Mouse (Mus musculus) limb, embryonic 14.5 days (tissue): ENCODE data around the gene Dynll1. TPM values are rescaled to one million over a fixed set of nuclear protein-coding genes. Genes with fewer than 3 reads are reported as not detected.

Experiments used
- ATAC-seq: fragments of 200-750 bp; cut with Nextera tagmentation; 2 replicates; pipeline ENCODE4 v1.8.0; 2017; ENCODE audit warnings: low read depth, moderate number of reproducible peaks, moderate TSS enrichment; ENCODE audit not compliant: low FRiP score
- DNase-seq: peaks from one replicate; pipeline ENCODE4 v3.0.0-alpha.2; 2015; ENCODE audit warnings: low spot score
- H3K27ac ChIP-seq: fragments of 300-500 bp; sonication (generic); replicated peaks from 2 replicates; pipeline ENCODE4 v1.5.1; 2014; ENCODE audit warnings: low read depth, mild to moderate bottlenecking, low read length, moderate library complexity, mixed read lengths
- H3K27me3 ChIP-seq: fragments of 300-500 bp; sonication (generic); 2 replicates; pipeline ENCODE4 v1.6.1; 2014; ENCODE audit warnings: low read length, mixed read lengths; ENCODE audit not compliant: control insufficient read depth, insufficient read depth
- H3K36me3 ChIP-seq: fragments of 300-500 bp; sonication (generic); 2 replicates; pipeline ENCODE4 v1.6.1; 2014; ENCODE audit warnings: mild to moderate bottlenecking, low read length, moderate library complexity, mixed read lengths; ENCODE audit not compliant: control insufficient read depth, insufficient read depth
- H3K4me1 ChIP-seq: fragments of 300-500 bp; sonication (generic); 2 replicates; pipeline ENCODE4 v1.6.1; 2014; ENCODE audit warnings: antibody characterized with exemption, low read length, mixed read lengths; ENCODE audit not compliant: control insufficient read depth, insufficient read depth
- H3K4me2 ChIP-seq: fragments of 300-500 bp; sonication (generic); replicated peaks from 2 replicates; pipeline ENCODE4 v1.6.1; 2014; ENCODE audit warnings: low read depth, mild to moderate bottlenecking, low read length, moderate library complexity; ENCODE audit not compliant: severe bottlenecking
- H3K4me3 ChIP-seq: fragments of 300-500 bp; sonication (generic); replicated peaks from 2 replicates; pipeline ENCODE4 v1.5.1; 2014; ENCODE audit warnings: low read length
- H3K9ac ChIP-seq: fragments of 300-500 bp; sonication (generic); 2 replicates; pipeline ENCODE4 v1.6.1; 2014; ENCODE audit warnings: mild to moderate bottlenecking, low read depth, low read length, moderate library complexity; ENCODE audit not compliant: severe bottlenecking
- H3K9me3 ChIP-seq: fragments of 300-500 bp; sonication (generic); 2 replicates; pipeline ENCODE4 v1.6.1; 2016; ENCODE audit warnings: low read length; ENCODE audit not compliant: control insufficient read depth
- POLR2A ChIP-seq: fragments of 200-500 bp; IDR thresholded peaks from 2 replicates; pipeline ENCODE4 v1.8.0; 2012; ENCODE audit warnings: inconsistent platforms, mild to moderate bottlenecking, moderate library complexity, borderline replicate concordance; ENCODE audit not compliant: insufficient read depth, insufficient read length; ENCODE audit errors: extremely low read depth
- WGBS: fragments of 180-500 bp; shearing (Covaris S2); extraction: QIAGEN DNeasy Blood & Tissue Kit; methylation state at CpG from one replicate; pipeline ENCODE4 v1.1.7; 2014; 5-methylcytosine and 5-hydroxymethylcytosine counted together
- polyA plus RNA-seq, 2 experiments: library from polyadenylated mRNA; depleted of rRNA in 1 of 2; stranded (reverse) in 1 of 2; unstranded in 1 of 2; fragments of >200 nt; fragmentation: Nextera tagmentation in 1 of 2; extraction: Ambion mirVana in 1 of 2; gene quantifications; 2 replicates each; pipeline versions ENCODE4 v1.2.1 to v1.2.3; 2012 to 2014

The Dynll1 gene
- polyA plus RNA-seq, 2 experiments = 1,052 to 1,814 TPM

GRCm38 (mm10) chr5:115255472-115255871 is 45.3 kb downstream of the Dynll1 start:
- ATAC-seq (no peak), DNase-seq (no peak)
- no peak overlapping the region for H3K9ac ChIP-seq
- no peaks in the 10 kb centered on the region for H3K4me1 ChIP-seq
- no peaks in the 10 kb centered on the region for H3K27me3 ChIP-seq
- H3K9me3 ChIP-seq = no peaks in the 10 kb centered on the region
- 56% methylated on average over 1 of the region's 1 CpGs for WGBS
- no peak overlapping the region for H3K4me2 ChIP-seq
- TF ChIP-seq POLR2A = no peak
- no peak overlapping the region for H3K27ac ChIP-seq
- no peak overlapping the region for H3K4me3 ChIP-seq
- peaks cover 69% of the 10 kb centered on the region for H3K36me3 ChIP-seq

Other genes starting within 250 kb of the Dynll1 start
- not detected in 2 replicates for gene Gm10401, start 202.7 kb downstream of the Dynll1 start, polyA plus RNA-seq (2012; rRNA removed)
- 58.2 and 63.5 TPM in 2 replicates for gene Gm10401, start 202.7 kb downstream of the Dynll1 start, polyA plus RNA-seq (2014; fragmentation: Nextera tagmentation; extraction: Ambion mirVana)
- gene Acads, start 181.7 kb downstream of the Dynll1 start, polyA plus RNA-seq (2012; rRNA removed) = 50.5 and 59.8 TPM in 2 replicates
- gene Acads, start 181.7 kb downstream of the Dynll1 start, polyA plus RNA-seq (2014; fragmentation: Nextera tagmentation; extraction: Ambion mirVana) = 27.6 and 30.9 TPM in 2 replicates
- 44.3 and 53.9 TPM in 2 replicates for gene Unc119b, start 166.0 kb downstream of the Dynll1 start, polyA plus RNA-seq (2012; rRNA removed)
- gene Unc119b, start 166.0 kb downstream of the Dynll1 start, polyA plus RNA-seq (2014; fragmentation: Nextera tagmentation; extraction: Ambion mirVana) = 38.4 and 41.1 TPM in 2 replicates
- 182 and 215 TPM in 2 replicates for gene Mlec, start 142.8 kb downstream of the Dynll1 start, polyA plus RNA-seq (2012; rRNA removed)
- gene Mlec, start 142.8 kb downstream of the Dynll1 start, polyA plus RNA-seq (2014; fragmentation: Nextera tagmentation; extraction: Ambion mirVana) = 73.7 and 77.8 TPM in 2 replicates
- gene Cabp1, start 106.6 kb downstream of the Dynll1 start, polyA plus RNA-seq (2012; rRNA removed) = 3.1 and 4.7 TPM in 2 replicates
- 1.2 and 1.5 TPM in 2 replicates for gene Cabp1, start 106.6 kb downstream of the Dynll1 start, polyA plus RNA-seq (2014; fragmentation: Nextera tagmentation; extraction: Ambion mirVana)
- gene Pop5, start 65.2 kb downstream of the Dynll1 start, polyA plus RNA-seq (2012; rRNA removed) = 51.6 and 61.7 TPM in 2 replicates
- 90.3 and 107 TPM in 2 replicates for gene Pop5, start 65.2 kb downstream of the Dynll1 start, polyA plus RNA-seq (2014; fragmentation: Nextera tagmentation; extraction: Ambion mirVana)
- gene Rnf10, start 28.1 kb downstream of the Dynll1 start, polyA plus RNA-seq (2012; rRNA removed) = 163 and 180 TPM in 2 replicates
- 86.7 and 95.6 TPM in 2 replicates for gene Rnf10, start 28.1 kb downstream of the Dynll1 start, polyA plus RNA-seq (2014; fragmentation: Nextera tagmentation; extraction: Ambion mirVana)
- 11.5 and 13.7 TPM in 2 replicates for gene Coq5, start 21.3 kb downstream of the Dynll1 start, polyA plus RNA-seq (2012; rRNA removed)
- 38.5 and 39.9 TPM in 2 replicates for gene Coq5, start 21.3 kb downstream of the Dynll1 start, polyA plus RNA-seq (2014; fragmentation: Nextera tagmentation; extraction: Ambion mirVana)
- 132 and 137 TPM in 2 replicates for gene Srsf9, start 26.2 kb upstream of the Dynll1 start, polyA plus RNA-seq (2012; rRNA removed)
- gene Srsf9, start 26.2 kb upstream of the Dynll1 start, polyA plus RNA-seq (2014; fragmentation: Nextera tagmentation; extraction: Ambion mirVana) = 252 and 271 TPM in 2 replicates
- gene Gatc, start 40.2 kb upstream of the Dynll1 start, polyA plus RNA-seq (2012; rRNA removed) = 23.7 TPM in 2 replicates
- gene Gatc, start 40.2 kb upstream of the Dynll1 start, polyA plus RNA-seq (2014; fragmentation: Nextera tagmentation; extraction: Ambion mirVana) = 29.6 and 33.3 TPM in 2 replicates
- 27.6 and 28.7 TPM in 2 replicates for gene Triap1, start 40.2 kb upstream of the Dynll1 start, polyA plus RNA-seq (2012; rRNA removed)
- 61.7 and 62.2 TPM in 2 replicates for gene Triap1, start 40.2 kb upstream of the Dynll1 start, polyA plus RNA-seq (2014; fragmentation: Nextera tagmentation; extraction: Ambion mirVana)
- 902 and 1,086 TPM in 2 replicates for gene Cox6a1, start 48.0 kb upstream of the Dynll1 start, polyA plus RNA-seq (2012; rRNA removed)
- gene Cox6a1, start 48.0 kb upstream of the Dynll1 start, polyA plus RNA-seq (2014; fragmentation: Nextera tagmentation; extraction: Ambion mirVana) = 766 and 836 TPM in 2 replicates
- 40.6 and 51.6 TPM in 2 replicates for gene Msi1, start 128.6 kb upstream of the Dynll1 start, polyA plus RNA-seq (2012; rRNA removed)
- gene Msi1, start 128.6 kb upstream of the Dynll1 start, polyA plus RNA-seq (2014; fragmentation: Nextera tagmentation; extraction: Ambion mirVana) = 15.5 and 18.0 TPM in 2 replicates
- not detected in 2 replicates for gene Pla2g1b, start 165.3 kb upstream of the Dynll1 start, polyA plus RNA-seq (2012; rRNA removed)
- not detected in 2 replicates for gene Pla2g1b, start 165.3 kb upstream of the Dynll1 start, polyA plus RNA-seq (2014; fragmentation: Nextera tagmentation; extraction: Ambion mirVana)
- gene Sirt4, start 183.7 kb upstream of the Dynll1 start, polyA plus RNA-seq (2012; rRNA removed) = 69.2 and 82.4 TPM in 2 replicates
- 20.4 and 24.1 TPM in 2 replicates for gene Sirt4, start 183.7 kb upstream of the Dynll1 start, polyA plus RNA-seq (2014; fragmentation: Nextera tagmentation; extraction: Ambion mirVana)
- 119 and 145 TPM in 2 replicates for gene Pxn, start 205.7 kb upstream of the Dynll1 start, polyA plus RNA-seq (2012; rRNA removed)
- gene Pxn, start 205.7 kb upstream of the Dynll1 start, polyA plus RNA-seq (2014; fragmentation: Nextera tagmentation; extraction: Ambion mirVana) = 25.0 and 26.3 TPM in 2 replicates